Mouse (Mus musculus): ENCODE results near the gene Morc4.

The Morc4 gene

DNA sequence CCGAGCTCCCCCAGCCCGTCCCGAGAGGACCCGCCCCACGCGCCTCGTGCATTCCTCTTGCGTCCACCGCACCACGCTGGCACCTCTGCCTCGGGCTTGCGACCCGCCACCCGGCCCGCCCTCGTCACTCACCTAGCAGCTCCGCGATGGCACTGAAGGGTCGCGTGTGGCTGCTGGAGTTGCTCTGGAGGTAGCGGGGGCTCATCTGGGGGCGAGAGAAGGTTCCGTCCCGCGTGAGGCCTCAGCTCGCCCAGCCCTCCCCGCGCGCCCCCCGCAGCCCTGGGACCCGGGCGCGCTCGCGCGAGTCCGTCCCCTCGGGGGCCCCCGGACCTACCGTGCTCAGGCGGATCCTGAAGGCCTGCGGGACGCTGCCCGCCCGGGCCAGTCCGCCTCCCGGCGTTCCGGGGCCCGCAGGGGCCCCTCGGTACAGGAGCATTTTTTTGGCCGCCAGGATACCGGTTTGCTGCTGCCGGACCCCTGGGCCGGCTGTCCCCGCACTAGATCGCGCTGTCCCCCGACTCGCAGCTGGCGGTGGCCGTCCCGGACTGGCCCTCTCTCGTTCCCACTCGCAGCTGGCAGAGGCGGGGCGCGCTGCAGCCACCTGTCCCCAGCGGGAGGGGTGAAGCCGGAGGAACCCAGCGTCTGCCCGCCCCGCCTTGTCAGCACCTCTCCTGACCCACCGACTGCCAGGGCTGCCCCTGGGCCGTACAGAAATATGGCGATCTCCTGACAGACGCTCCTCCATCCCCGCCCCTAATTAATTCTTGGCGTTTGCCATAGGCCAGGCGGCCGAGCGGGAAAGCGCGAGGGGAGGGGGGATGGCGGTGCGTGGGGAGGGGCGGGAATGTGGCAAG is at the start of gene Morc4:
Gene Morc4, minus strand, starts transcription at position 740 of the 854 bp plus-strand sequence.
- in situ Hi-C loops (cut with MboI, MseI), result no loop called here

DNA sequence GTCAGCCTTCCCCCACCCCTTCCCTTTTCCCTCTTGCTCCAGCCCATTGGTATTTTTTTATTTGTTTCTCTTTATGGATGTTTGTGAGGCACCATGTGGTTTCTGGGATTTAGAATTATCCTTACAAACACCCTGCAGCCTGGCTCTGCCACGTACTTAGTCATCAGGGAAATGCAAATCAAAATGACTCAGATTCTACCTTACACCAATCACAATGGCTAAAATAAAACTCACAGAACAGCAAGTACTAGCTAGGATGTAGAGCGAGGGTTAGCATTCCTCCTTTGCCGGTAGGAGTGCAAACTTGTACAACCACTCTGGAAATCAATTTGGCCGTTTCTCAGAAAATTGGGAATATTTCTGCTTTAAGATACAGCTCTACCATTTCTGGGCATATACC is 49.1 kb upstream of the Morc4 start:
- in situ Hi-C loops (cut with MboI, MseI), result no loop called here

DNA sequence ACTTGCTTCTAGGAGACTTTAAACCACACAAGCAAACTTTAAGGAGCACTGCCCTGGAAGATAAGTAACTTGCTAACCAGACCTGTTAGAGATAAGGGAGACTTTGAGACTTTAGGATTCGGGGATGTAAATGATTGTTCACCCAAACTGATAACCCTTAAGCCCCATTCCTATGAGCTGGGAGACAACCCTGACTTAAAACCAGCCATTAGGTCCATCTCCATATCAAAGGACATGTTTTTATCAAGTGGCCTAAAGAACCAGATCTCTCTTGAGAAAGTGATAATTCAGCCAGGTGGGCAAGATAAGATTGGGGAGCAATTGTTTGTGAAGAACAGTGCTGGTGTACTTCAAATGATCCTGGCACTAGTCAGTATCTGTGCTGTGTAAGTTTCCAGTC is 19.9 kb upstream of the Morc4 start:
- in situ Hi-C loops (cut with MboI, MseI), result no loop called here

DNA sequence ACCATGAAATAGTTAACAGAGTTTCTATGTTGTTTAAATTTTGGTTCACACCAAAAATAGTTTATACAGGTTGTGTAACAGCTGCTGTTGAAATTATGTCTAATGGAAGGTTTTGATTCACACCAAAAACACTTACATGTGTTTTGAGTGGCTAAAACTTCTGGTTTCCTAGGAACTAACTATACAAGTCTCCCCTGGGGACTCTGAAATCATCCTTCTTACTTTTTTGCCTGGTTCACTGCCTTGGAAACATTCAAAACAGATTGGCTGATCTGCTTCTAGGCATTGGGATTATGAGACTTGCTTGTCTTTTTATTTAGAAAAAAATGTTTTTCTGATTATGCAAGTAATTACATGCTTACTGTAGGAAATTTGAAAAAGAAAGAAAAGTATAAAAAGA is 11.7 kb upstream of the Morc4 start:
- in situ Hi-C loops (cut with MboI, MseI), result no loop called here

DNA sequence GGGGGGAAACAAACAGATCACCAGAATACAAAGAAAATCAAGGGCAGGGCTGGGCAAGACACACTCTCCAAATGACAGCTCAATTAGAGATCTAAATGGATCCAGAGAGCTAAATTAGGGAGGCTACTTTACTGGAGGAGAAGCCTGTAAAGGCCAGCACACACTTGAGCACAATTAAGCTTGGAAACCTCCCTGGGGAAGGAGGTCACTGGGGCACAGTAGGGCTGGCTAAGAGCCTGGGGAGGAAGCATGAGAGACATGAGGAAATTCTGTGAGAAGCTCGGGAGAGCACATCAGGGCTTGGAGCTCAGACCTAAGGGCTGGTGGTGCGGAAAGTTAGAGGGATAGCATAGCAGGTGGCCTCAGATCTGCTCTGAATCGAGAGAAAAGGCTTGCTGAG is 6.5 kb upstream of the Morc4 start:
- in situ Hi-C loops (cut with MboI, MseI), result no loop called here

DNA sequence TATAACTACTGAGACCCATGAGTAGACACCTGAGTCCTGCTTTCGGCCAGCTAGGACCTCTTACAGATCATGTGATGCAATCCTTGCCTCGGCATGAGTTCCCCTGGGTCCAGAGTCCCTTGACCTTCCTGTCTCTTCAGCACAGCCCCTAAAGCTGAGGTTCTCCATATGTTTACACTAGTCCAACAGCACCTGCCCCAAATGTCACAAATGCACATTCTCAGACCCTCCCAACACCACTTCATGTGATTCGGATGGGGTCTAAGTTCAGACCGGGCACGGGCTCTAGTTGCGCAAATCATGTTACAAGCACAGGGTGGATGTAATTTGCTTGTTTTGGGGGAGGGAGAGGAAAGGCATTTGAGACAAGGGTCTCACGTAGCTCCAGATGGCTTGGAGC is 5.6 kb upstream of the Morc4 start:
- in situ Hi-C loops (cut with MboI, MseI), result no loop called here

DNA sequence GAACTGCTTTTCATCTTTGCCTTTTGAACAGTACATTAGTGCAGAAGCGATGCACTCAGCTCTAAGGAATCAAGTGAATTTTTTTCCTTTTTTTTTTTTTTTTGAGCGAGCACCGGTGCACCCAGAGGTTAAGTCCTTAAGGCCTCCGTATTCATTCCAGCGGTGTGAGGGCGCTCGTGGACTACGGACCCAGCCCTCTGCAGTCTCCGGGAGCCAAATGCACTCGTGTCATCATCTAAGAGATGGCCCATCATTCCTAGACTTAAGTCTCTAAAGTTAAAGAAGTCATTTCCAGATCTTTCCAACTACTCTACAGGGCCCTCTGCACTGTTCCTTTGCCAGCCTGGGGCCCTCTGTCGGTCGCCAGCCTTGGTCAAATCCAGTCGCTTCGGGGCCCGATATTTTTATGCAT is 1.2 kb downstream of the Morc4 start:
- in situ Hi-C loops (cut with MboI, MseI), result no loop called here

DNA sequence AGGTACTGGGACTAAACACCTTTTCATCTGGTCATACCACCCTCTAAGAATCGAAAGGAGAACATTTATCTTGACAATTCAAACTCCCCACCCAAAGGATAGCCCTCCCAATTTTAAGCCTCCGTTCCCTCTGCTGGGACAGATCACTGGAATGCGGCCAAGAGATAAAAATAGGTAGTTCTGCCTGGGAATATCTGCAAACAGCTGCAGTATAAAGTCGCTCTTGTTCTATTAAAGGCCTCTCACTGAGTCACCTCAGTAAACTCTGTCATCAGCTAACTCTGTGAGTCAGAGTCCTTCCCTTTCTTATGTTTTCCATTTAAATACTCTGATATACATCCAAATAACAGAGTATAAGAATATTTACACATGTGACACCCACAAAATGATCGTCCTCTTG is 12.1 kb downstream of the Morc4 start:
- in situ Hi-C loops (cut with MboI, MseI), result no loop called here

DNA sequence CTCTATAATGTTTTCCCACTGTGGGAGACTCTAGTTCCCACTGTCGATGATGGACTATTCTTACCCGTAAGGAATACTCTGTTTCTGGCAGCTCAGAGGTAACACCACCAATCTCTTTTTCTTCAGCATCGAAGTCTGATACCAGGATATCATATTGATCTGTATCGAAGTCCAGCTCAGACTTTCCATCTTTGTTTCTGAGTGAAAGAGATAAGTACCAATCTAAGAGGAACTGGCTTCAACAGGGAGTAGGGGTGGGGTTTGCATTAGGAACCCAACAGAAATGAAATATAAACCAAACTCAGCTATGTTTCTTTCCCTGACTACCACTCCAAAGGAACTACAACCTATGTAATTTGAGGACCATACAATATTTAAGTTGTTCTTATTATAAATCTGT is 16.7 kb downstream of the Morc4 start:
- in situ Hi-C loops (cut with MboI, MseI), result no loop called here

DNA sequence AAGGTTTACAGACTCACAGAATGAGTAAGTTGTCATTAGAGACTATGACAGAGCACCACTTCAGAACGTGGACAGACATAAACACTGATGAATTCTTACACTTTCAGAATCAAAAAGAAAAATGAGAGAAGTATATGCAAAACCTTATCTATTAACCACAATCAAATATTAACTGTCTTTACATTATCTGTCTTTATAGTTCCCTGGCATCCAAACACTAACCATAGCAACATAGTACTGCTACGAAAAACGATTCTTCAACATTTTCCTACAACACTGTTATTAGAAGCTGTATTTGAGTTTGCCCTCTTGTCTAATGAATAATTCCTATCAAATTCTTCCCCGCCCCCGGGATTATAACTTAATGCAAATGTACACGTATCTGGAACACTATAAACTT is 30.4 kb downstream of the Morc4 start:
- in situ Hi-C loops (cut with MboI, MseI), result no loop called here

DNA sequence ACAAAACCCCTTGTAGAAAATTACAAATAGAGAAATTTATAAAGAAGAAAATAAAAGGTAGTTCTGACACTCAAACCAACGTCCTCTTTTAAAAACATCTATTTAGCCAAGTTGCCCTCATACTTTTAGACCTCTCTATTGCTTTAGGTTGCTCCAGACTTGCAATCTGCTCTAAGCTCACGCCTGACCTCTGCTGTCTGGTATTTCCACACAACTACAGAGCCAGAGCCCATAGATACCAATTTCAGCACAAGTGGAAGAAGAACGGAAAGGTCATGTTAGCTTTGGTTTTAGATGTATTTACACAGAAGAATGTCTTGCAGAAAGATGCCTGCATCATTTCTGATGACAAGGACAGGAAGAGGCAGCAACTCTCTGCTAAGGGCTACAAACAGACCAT is 32.4 kb downstream of the Morc4 start:
- in situ Hi-C loops (cut with MboI, MseI), result no loop called here

DNA sequence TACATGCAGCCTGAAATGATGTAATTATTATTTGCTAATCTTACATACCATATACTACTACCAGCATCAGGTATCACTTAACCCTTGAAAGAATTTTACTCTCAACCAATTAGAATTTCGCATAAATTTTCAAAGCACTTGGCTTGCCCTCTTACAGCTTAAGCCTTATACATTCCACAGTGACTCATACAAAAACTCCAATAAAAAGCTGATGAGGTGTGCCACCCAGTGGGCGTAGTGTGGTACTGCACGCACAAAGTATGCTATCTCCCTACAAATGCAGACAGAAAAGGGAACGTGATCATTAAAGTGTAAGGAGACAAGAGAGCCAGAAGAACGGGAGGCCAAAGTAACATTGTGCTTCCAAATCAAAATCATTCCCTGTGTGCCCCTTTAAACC is 39.0 kb downstream of the Morc4 start:
- in situ Hi-C loops (cut with MboI, MseI), result loop anchor here (5.0 kb wide), 1 partner anchor 55 kb away; no protein-coding TSS in a partner anchor

DNA sequence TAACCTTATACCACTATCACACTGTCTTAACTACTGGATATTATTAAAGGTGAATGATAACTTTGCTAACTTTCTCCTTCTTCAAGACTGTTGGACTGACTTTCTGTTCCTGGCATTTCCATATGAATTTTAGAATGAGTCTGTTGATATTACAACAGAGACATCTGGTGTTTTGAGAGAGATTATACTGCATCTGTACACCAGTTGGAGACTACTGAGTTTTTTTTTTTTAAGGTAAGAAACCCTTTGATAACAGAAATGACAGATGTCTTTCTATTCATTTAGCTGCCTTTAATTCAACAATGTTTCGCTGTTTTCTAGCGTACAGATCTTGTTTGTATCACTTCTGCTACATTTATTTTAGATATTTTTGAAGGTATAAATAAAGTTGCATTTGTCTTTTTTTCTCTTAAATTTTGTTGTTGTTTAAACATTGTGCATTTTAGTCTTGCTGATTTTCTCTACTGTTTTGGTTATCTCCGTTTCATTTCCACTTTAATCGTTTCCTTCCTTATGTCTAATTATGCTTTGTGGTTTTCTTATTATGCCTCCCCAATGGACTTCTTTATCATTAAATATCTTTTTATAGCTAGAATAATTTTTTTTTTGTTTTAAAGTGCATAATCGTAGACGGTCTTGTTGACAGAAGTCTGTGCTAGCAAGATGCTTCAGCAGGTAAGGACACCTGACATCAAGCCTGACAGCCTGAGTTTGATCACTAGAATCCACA is 42.9 kb downstream of the Morc4 start:
- in situ Hi-C loops (cut with MboI, MseI), result no loop called here

DNA sequence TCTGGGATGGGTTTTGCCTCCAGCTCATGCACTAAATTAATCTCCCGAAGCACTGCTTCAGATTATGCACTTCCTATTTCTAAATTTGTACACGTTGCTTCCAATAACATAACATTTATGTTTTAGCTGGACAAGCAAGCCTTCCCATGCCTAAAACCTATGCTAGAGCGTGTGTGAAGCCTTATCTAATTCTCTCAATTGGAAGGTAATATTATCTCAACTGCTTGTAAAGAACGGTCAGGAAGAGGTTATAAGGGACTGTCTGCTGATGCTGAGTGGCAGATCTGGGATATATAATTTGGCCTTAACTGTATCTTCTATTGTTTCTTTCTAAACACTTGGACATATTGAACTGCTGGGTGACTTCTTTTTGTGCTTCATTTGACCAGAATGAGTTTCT is 44.6 kb downstream of the Morc4 start:
- in situ Hi-C loops (cut with MboI, MseI), result no loop called here

DNA sequence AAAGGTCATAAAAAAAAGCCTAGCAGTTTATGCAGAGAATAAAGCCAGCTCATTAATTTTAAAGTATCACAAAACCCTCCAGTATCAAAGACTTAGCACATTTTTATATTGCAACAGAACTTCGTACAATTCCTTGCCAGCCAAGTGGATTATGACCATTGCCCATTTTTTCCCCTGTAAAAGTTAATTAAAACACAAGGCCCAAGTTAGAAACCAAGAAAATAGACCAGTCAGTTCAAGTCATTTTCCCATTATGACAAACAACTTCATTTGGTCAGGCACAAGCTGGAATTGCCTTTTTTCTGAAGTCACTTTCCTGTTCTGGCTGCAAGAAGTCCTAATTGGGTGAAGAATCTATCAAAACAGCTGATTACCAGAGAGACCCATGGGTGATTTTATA is 46.1 kb downstream of the Morc4 start:
- in situ Hi-C loops (cut with MboI, MseI), result no loop called here

DNA sequence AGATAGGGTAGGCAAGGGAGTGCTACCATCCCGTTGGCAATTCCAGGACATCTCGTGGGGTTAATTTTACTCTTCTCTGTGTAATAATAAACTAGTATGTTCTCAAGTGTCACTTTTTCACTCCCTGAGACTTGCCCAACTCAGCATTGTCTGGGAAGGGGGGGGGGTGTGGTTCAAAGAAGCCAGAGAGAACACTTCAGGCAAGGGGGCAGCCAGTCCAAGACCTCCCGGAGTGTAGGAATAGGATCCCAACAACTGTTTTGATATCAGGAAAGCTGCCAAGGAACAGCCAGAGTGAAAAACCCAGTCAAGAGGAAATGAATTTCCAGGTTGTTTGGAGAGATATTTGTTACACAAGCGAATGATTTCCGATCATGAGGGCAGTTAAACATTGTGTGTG is 56.3 kb downstream of the Morc4 start:
- in situ Hi-C loops (cut with MboI, MseI), result no loop called here

DNA sequence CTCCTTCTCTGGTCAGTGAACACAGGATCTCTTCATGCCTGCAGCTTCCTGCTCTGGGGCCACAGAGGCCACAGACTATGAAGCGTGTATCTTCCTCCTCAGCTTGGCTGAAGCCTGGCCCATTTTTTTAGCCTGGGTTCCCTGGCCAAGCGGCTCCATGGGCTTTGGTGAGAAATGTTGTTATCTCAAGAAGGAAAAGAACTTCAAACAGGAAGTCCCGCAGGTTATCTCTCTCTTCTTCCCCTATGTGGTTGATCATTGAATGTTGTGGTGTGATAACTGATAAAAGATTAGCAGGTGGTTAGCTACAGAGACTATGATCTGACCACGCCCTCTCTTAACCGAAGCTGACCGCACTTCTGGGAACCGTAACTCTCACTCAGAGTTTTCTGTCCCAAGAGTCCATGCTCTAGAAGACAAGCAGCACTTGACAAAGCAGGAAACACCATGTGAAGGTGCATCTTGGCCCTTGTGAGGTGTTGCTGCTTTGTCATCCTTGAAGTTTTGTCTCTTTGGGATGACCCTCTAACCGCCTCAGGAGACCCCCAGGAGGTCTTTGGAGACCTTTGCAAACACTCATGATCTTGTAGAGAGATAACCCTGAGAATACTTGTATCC is 57.4 kb downstream of the Morc4 start:
- in situ Hi-C loops (cut with MboI, MseI), result no loop called here

DNA sequence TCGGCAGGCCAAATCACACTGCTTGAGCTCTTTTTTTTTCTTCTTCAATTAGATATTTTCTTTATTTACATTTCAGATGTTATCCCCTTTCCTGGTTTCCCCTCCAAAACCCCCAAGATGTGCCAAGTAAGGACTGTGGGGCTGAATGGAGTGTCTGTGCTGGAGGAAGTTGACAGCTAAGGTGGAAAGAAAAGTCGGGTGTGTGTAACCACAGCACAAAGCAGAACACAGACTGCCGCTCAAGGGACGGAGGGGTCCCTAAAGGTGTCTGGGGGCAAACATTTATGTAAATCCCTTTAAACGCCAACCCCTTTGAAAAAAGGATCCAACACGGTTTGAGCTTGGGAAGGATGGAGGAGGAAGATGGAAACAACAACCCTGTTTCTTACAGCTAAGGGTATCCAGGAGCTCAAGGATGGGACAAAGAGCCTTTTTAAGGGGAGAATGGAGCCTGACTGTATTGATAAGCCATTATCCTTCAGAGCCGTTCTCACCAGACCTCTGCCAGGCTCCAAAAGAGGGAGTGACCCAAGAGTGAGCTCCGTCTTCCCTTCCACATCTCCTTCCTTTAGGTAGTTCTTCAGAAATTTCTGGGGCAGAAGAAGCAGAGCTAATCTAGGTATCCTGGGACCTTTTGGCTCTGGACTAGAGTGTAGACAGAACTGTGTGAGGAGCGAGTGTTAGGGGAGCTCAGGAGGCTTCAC is 58.0 kb downstream of the Morc4 start:
- in situ Hi-C loops (cut with MboI, MseI), result no loop called here

DNA sequence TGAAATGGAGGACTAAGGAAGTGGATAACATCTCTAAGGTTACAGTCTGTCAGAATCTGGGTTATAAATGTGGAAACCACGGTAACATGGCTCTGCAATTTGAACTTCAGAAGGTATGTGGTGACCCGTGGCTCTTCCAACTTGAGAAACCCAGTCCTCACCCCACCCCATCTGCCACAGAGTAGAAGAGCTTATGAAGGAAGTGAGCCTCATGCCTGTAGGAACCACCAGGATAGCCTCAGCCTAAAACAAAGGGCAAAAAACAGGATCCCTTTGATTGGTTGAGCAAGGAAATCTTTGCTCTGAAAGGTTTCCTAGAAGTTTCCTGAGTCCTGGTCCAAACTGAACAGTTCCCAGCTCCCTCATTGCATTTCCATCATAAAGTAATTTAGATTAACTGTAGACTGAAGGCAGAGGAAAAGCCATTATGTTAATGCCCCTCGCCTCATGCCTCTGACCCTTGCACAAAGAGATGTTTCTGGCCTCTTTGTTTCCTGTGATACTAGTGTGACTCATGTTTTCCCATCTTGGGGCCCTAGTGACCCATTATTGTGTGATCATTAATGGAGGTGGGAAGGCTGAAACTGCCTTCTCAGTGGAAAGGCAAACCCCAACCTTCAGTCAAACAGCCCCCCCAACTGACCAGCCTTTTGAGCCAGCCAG is 58.7 kb downstream of the Morc4 start:
- in situ Hi-C loops (cut with MboI, MseI), result no loop called here

DNA sequence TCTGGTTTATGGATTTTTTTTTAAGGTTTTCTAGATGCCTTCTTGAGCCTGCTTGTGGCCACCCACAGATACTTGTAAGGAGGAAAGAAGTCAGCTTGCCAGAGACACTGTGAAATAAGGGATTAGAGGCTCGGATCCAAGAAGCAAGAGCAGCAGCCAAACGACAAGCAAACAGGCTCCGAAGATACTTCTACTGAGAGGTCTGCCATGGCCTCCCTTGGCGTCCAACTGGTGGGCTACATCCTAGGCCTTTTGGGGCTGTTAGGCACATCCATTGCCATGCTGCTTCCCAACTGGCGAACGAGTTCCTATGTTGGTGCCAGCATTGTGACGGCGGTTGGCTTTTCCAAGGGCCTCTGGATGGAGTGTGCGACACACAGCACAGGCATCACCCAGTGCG is 63.0 kb downstream of the Morc4 start:
- in situ Hi-C loops (cut with MboI, MseI), result no loop called here

DNA sequence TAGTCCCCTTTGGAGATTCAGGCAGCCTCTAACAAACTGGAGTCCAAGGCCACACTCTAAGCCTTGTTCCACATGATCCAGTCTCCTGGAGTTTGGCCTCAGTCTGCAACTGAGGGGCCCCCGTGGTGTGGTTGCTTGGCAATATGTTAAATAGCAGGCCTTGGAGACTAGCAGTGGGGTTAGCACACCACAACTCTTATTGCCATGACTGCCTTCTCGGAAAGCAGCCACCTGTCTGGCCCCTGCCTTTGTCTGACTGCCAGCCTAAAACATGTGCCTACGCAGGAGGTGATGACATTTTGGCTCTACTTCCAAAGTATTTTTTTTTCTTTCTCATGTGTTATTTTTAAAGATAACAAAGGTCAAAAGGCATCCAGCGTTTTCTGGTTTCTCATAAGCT is 63.4 kb downstream of the Morc4 start:
- in situ Hi-C loops (cut with MboI, MseI), result no loop called here

DNA sequence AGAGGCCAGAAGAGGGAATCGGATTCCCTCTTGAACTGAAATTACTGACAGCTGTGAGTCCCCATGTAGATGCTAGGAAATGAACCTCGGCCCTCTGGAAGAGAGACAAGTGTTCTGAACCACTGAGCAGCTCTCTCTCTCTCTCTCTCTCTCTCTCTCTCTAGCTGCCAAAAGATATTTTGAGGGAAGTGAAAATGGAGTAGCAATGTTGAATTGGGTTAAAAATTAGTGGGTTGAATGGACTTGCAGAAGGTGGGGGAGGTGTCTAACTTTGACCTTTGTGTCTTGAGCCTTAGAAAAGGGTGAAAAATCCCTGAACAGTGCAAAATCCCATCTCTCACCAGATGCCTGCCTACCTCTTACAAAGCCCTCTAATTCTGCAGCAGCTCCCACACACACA is 64.1 kb downstream of the Morc4 start:
- in situ Hi-C loops (cut with MboI, MseI), result no loop called here
